Mouse (Mus musculus) erythroblast, embryonic 14.5 days (primary cell): ENCODE measurements around the gene Phf14.

ENCODE experiments used
- GATA1 ChIP-seq: IDR thresholded peaks from 2 replicates; pipeline ENCODE4 v1.6.1; 2012; ENCODE audit warnings: low read length, inconsistent platforms, mixed read lengths
- TAL1 ChIP-seq: IDR thresholded peaks from 3 replicates; pipeline ENCODE4 v1.6.1; 2012; ENCODE audit warnings: low read length, inconsistent platforms, mixed read lengths

DNA sequence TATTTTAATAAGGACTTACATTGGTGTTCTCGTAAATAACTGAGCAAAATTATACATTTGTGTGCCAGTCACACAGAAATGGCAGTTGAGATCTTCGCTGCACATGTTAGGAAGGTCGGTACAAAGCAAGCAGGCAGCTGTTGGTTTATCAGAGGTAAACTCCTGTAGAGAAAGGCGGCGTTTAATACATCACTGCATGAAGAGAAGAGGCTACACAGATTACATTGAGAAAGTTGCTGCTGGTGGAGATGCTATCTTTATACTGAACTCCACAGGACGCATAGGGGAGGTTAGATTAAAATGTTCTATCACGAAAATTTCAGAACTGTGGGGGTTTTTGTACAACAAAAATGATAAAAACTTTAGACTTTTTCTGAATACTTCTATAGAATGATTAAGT is 52.6 kb downstream of the Phf14 start:
- TF ChIP-seq GATA1 (no peak), TAL1 (no peak)
